Mouse (Mus musculus): ENCODE results near the gene Vmn1r66.
"Not testable (repeated sequence)": the region's sequence is repeated elsewhere in the genome, so short reads cannot be mapped to it uniquely, and the experiment has no call there.

The Vmn1r66 gene

GRCm38 (mm10) chr7:10277906-10278305, at the start of gene Vmn1r66:
TSS of gene Vmn1r66 (minus strand) at chr7:10278006.
- DNase-seq (ENCODE audit: low read depth): no peak

- not testable (repeated sequence) for DNase-seq (ENCODE audit: low read depth)
Measured at GRCm38 (mm10) chr7:10325462-10325861, 47.7 kb upstream of the Vmn1r66 start.

- no peak for DNase-seq (ENCODE audit: low read depth)
Measured at GRCm38 (mm10) chr7:10252075-10252474, 25.7 kb downstream of the Vmn1r66 start.

- no peak for DNase-seq (ENCODE audit: low read depth)
Measured at GRCm38 (mm10) chr7:10249146-10249545, 28.7 kb downstream of the Vmn1r66 start.

Measured in c-Kit-positive CD71-positive TER-119-negative erythroid progenitor cells, embryonic 14.5 days (primary cell).